Mouse (Mus musculus) stomach, embryonic 14.5 days (tissue): ENCODE results near the gene Gm21973. TPM values are rescaled to one million over a fixed set of nuclear protein-coding genes. Genes with fewer than 3 reads are reported as not detected.

Experiments used
- ATAC-seq: fragments of 200-750 bp; cut with Nextera tagmentation; 2 replicates; pipeline ENCODE4 v1.8.0; 2017; ENCODE audit warnings: low read depth, moderate TSS enrichment; ENCODE audit not compliant: insufficient number of reproducible peaks, insufficient read depth, low FRiP score
- H3K27ac ChIP-seq: fragments of 300-500 bp; sonication (generic); 2 replicates; pipeline ENCODE4 v1.5.1; 2014; ENCODE audit warnings: mild to moderate bottlenecking, low read length, moderate library complexity, mixed read lengths
- H3K27me3 ChIP-seq: fragments of 300-500 bp; sonication (generic); 2 replicates; pipeline ENCODE4 v1.6.1; 2014; ENCODE audit warnings: low read length, control low read depth, mixed read lengths; ENCODE audit not compliant: control insufficient read depth, insufficient read depth
- H3K36me3 ChIP-seq: fragments of 300-500 bp; sonication (generic); 2 replicates; pipeline ENCODE4 v1.6.1; 2014; ENCODE audit warnings: mild to moderate bottlenecking, control low read depth, low read length, moderate library complexity, mixed read lengths; ENCODE audit not compliant: control insufficient read depth, insufficient read depth
- H3K4me1 ChIP-seq: fragments of 300-500 bp; sonication (generic); 2 replicates; pipeline ENCODE4 v1.6.1; 2014; ENCODE audit warnings: low read length, control low read depth, mixed read lengths; ENCODE audit not compliant: control insufficient read depth, insufficient read depth
- H3K4me2 ChIP-seq: fragments of 300-500 bp; sonication (generic); replicated peaks from 2 replicates; pipeline ENCODE4 v1.6.1; 2014; ENCODE audit warnings: low read depth, low read length, control low read depth
- H3K4me3 ChIP-seq: fragments of 300-500 bp; sonication (generic); 2 replicates; pipeline ENCODE4 v1.5.1; 2014; ENCODE audit warnings: low read depth, low read length, control low read depth
- H3K9ac ChIP-seq: fragments of 300-500 bp; sonication (generic); replicated peaks from 2 replicates; pipeline ENCODE4 v1.6.1; 2014; ENCODE audit warnings: low read depth, mild to moderate bottlenecking, control low read depth, low read length, moderate library complexity, mixed read lengths
- H3K9me3 ChIP-seq: fragments of 300-500 bp; sonication (generic); 2 replicates; pipeline ENCODE4 v1.6.1; 2016; ENCODE audit warnings: low read depth, low read length, control low read depth; ENCODE audit not compliant: control insufficient read depth
- WGBS: fragments of 180-500 bp; shearing (Covaris S2); extraction: QIAGEN DNeasy Blood & Tissue Kit; methylation state at CpG from one replicate; pipeline ENCODE4 v1.1.7; 2014; 5-methylcytosine and 5-hydroxymethylcytosine counted together
- polyA plus RNA-seq: library from polyadenylated mRNA; unstranded; fragments of >200 nt; fragmentation: Nextera tagmentation; extraction: Ambion mirVana; gene quantifications from 2 replicates; pipeline ENCODE4 v1.2.1, GENCODE M21; 2014

The Gm21973 gene
- polyA plus RNA-seq, 1 experiment from 2014 or later: not detected

- Histone ChIP-seq H3K4me2 (no peak overlapping the region), H3K9me3 (no peaks in the 10 kb centered on the region), H3K4me3 (no peak overlapping the region), H3K4me1 (no peaks in the 10 kb centered on the region), H3K27ac (no peak overlapping the region), H3K27me3 (no peaks in the 10 kb centered on the region), H3K36me3 (no peaks in the 10 kb centered on the region), H3K9ac (no peak overlapping the region)
- ATAC-seq: no peak
- WGBS: 42% methylated on average over 3 of the region's 3 CpGs
Measured at GRCm38 (mm10) chr15:10375404-10375803, 50.2 kb downstream of the Gm21973 start.

GRCm38 (mm10) chr15:10378338-10378959 lies 53.3 kb downstream of the Gm21973 start:
- Histone ChIP-seq H3K4me2 (no peak overlapping the region), H3K27ac (no peak overlapping the region), H3K9ac (no peak overlapping the region), H3K4me3 (no peak overlapping the region), H3K4me1 (no peaks in the 10 kb centered on the region), H3K36me3 (no peaks in the 10 kb centered on the region), H3K27me3 (no peaks in the 10 kb centered on the region), H3K9me3 (no peaks in the 10 kb centered on the region)
- no peak for ATAC-seq
- 84% methylated on average over 4 of the region's 4 CpGs for WGBS

- H3K4me1 ChIP-seq: no peaks in the 10 kb centered on the region
- H3K4me3 ChIP-seq: no peak overlapping the region
- H3K36me3 ChIP-seq: no peaks in the 10 kb centered on the region
- WGBS: 83% methylated on average over 3 of the region's 3 CpGs
- H3K4me2 ChIP-seq: no peak overlapping the region
- no peaks in the 10 kb centered on the region for H3K27me3 ChIP-seq
- no peaks in the 10 kb centered on the region for H3K9me3 ChIP-seq
- no peak overlapping the region for H3K9ac ChIP-seq
- ATAC-seq: no peak
- no peak overlapping the region for H3K27ac ChIP-seq
Measured at GRCm38 (mm10) chr15:10379757-10380458, 54.7 kb downstream of the Gm21973 start.

GRCm38 (mm10) chr15:10387263-10387662 lies 62.1 kb downstream of the Gm21973 start:
- ATAC-seq: no peak
- 76% methylated on average over 2 of the region's 2 CpGs for WGBS
- H3K9ac ChIP-seq: no peak overlapping the region

GRCm38 (mm10) chr15:10399795-10400194 lies 74.6 kb downstream of the Gm21973 start:
- no peak overlapping the region for H3K4me2 ChIP-seq
- ATAC-seq: no peak

More at GRCm38 (mm10) chr15:10387263-10387662, 62.1 kb downstream of the Gm21973 start:
- Histone ChIP-seq H3K4me1 (no peaks in the 10 kb centered on the region), H3K4me3 (no peak overlapping the region), H3K27ac (no peak overlapping the region), H3K27me3 (no peaks in the 10 kb centered on the region), H3K36me3 (no peaks in the 10 kb centered on the region), H3K9me3 (no peaks in the 10 kb centered on the region), H3K4me2 (no peak overlapping the region)

GRCm38 (mm10) chr15:10400415-10400814 lies 75.2 kb downstream of the Gm21973 start:
- 62% methylated on average over 3 of the region's 3 CpGs for WGBS
- Histone ChIP-seq H3K9ac (no peak overlapping the region), H3K4me1 (no peaks in the 10 kb centered on the region), H3K27me3 (no peaks in the 10 kb centered on the region), H3K36me3 (no peaks in the 10 kb centered on the region), H3K27ac (no peak overlapping the region), H3K4me3 (no peak overlapping the region), H3K9me3 (no peaks in the 10 kb centered on the region), H3K4me2 (no peak overlapping the region)
- ATAC-seq: no peak

More at GRCm38 (mm10) chr15:10399795-10400194, 74.6 kb downstream of the Gm21973 start:
- Histone ChIP-seq H3K36me3 (no peaks in the 10 kb centered on the region), H3K9ac (no peak overlapping the region), H3K4me1 (no peaks in the 10 kb centered on the region), H3K4me3 (no peak overlapping the region), H3K9me3 (no peaks in the 10 kb centered on the region), H3K27me3 (no peaks in the 10 kb centered on the region), H3K27ac (no peak overlapping the region)
- WGBS: 55% methylated on average over 2 of the region's 2 CpGs

- Histone ChIP-seq H3K4me1 (no peaks in the 10 kb centered on the region), H3K9me3 (no peaks in the 10 kb centered on the region), H3K4me3 (no peak overlapping the region), H3K9ac (no peak overlapping the region), H3K4me2 (no peak overlapping the region), H3K27me3 (no peaks in the 10 kb centered on the region), H3K36me3 (no peaks in the 10 kb centered on the region), H3K27ac (no peak overlapping the region)
- ATAC-seq: no peak
- 84% methylated on average over 3 of the region's 3 CpGs for WGBS
Measured at GRCm38 (mm10) chr15:10409842-10410241, 84.7 kb downstream of the Gm21973 start.

- no peaks in the 10 kb centered on the region for H3K36me3 ChIP-seq
- no peak for ATAC-seq
- H3K4me3 ChIP-seq: no peak overlapping the region
- no peak overlapping the region for H3K9ac ChIP-seq
- H3K9me3 ChIP-seq: no peaks in the 10 kb centered on the region
- H3K4me2 ChIP-seq: no peak overlapping the region
- no peaks in the 10 kb centered on the region for H3K27me3 ChIP-seq
- H3K4me1 ChIP-seq: no peaks in the 10 kb centered on the region
- 74% methylated on average over 2 of the region's 2 CpGs for WGBS
- H3K27ac ChIP-seq: no peak overlapping the region
Measured at GRCm38 (mm10) chr15:10410881-10411280, 85.7 kb downstream of the Gm21973 start.
